Comparison of ENCODE assay signal across 18 mouse cellular contexts in the genomic region with DNA sequence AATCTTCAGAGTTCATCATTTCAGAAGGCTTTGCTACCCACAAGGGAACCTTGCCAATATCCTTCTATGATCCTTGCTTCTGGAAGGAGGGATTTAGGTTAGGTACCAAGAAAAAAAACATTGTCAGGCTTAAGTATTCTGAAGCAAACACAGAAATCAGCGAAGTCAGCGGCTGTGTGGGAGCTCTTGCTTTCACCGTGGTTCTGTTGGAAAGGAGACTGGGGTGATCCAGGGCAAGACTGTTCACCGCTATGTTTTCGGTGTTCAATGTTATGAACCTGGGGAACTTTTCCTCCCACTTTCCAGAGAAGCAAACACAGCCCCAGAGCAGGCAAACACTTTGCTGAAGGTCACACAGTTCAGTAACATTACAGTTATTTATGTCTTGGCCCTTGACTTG.
DNase-seq lines count a peak whose midpoint lies in the region; ATAC-seq and TF ChIP-seq lines count a peak whose summit lies in the region.
"Had no signal": no experiment of that assay in that cellular context is flagged by ENCODE, and none has a peak within 500 bp of the region (broad histone marks: within the 10 kb centered on the region; RNA-seq: fewer than 3 reads in every experiment).

No protein-coding gene starts in this region.

- peaks cover 15% of the 10 kb centered on the region for H3K4me1 ChIP-seq in forebrain, embryonic 13.5 days
- H3K4me1 ChIP-seq in forebrain, embryonic 10.5 days, result peaks cover 14% of the 10 kb centered on the region
- H3K4me1 ChIP-seq in midbrain, embryonic 12.5 days, result peaks cover 9% of the 10 kb centered on the region; the same call in 1 of the 2 replicates
- peaks cover 6% of the 10 kb centered on the region; the same call in 1 of the 2 replicates for H3K4me1 ChIP-seq in neural tube, embryonic 14.5 days (ENCODE audit: control insufficient read depth, insufficient read depth, low read length)
- H3K4me1 ChIP-seq: embryonic facial prominence, embryonic 12.5 days; limb, embryonic 10.5 days had no signal

- H3K4me3 ChIP-seq in forebrain, embryonic 13.5 days, result no peak overlapping the region
- no peak overlapping the region for H3K4me3 ChIP-seq in forebrain, embryonic 10.5 days
- no peak overlapping the region for H3K4me3 ChIP-seq in left cerebral cortex, adult 2 months
- no peak overlapping the region for H3K4me3 ChIP-seq in midbrain, embryonic 12.5 days
- no peak overlapping the region for H3K4me3 ChIP-seq in neural tube, embryonic 14.5 days (ENCODE audit: low read depth, low read length)
- H3K4me3 ChIP-seq: embryonic facial prominence, embryonic 12.5 days; erythroblast, embryonic 14.5 days; limb, embryonic 10.5 days had no signal

- no peak overlapping the region for H3K9ac ChIP-seq in forebrain, embryonic 13.5 days
- H3K9ac ChIP-seq in midbrain, embryonic 12.5 days (replicated peaks), result no peak overlapping the region
- no peak overlapping the region for H3K9ac ChIP-seq in neural tube, embryonic 14.5 days (replicated peaks; ENCODE audit: low read depth, low read length)
- H3K9ac ChIP-seq: embryonic facial prominence, embryonic 12.5 days; liver, postnatal 0 days had no signal

- no peak for DNase-seq in forebrain, embryonic 10.5 days (ENCODE audit: extremely low spot score, low spot score)
- no peak for DNase-seq in left cerebral cortex, adult 2 months (ENCODE audit: extremely low spot score in 1 of 2, low spot score in 2 of 2)
- DNase-seq in left cerebral cortex, postnatal 10 days (ENCODE audit: extremely low spot score in 1 of 2, low spot score in 2 of 2), result no peak
- DNase-seq in T-cell, adult 2 months (ENCODE audit: low spot score), result no peak
- no peak for DNase-seq in frontal cortex, postnatal 14 days (ENCODE audit: low spot score in 2 of 2)
- DNase-seq: adrenal gland, postnatal 10 days; gastrocnemius, postnatal 14 days; kidney, adult 11 months; liver, postnatal 0 days; lung, postnatal 10 days; thymus, postnatal 36 days had no signal

- H3K36me3 ChIP-seq in forebrain, embryonic 13.5 days (ENCODE audit: poor library complexity, severe bottlenecking), result no peaks in the 10 kb centered on the region
- H3K36me3 ChIP-seq in forebrain, embryonic 10.5 days (replicated peaks), result no peaks in the 10 kb centered on the region
- H3K36me3 ChIP-seq in midbrain, embryonic 12.5 days, result no peaks in the 10 kb centered on the region
- H3K36me3 ChIP-seq in neural tube, embryonic 14.5 days (ENCODE audit: control insufficient read depth, insufficient read depth, low read length), result no peaks in the 10 kb centered on the region
- H3K36me3 ChIP-seq: embryonic facial prominence, embryonic 12.5 days; limb, embryonic 10.5 days had no signal

- H3K27ac ChIP-seq in forebrain, embryonic 13.5 days, result 0 out of 2 replicates have a peak overlapping the region, but pooled peaks have one; percentile 48
- no peak overlapping the region for H3K27ac ChIP-seq in forebrain, embryonic 10.5 days
- H3K27ac ChIP-seq in left cerebral cortex, adult 2 months, result peak overlapping the region; percentile 34
- 0 out of 2 replicates have a peak overlapping the region, but pooled peaks have one; percentile 16 for H3K27ac ChIP-seq in midbrain, embryonic 12.5 days (replicated peaks)
- peak overlapping the region; percentile 39; the same call in 1 of the 2 replicates for H3K27ac ChIP-seq in neural tube, embryonic 14.5 days (ENCODE audit: low read depth, low read length)
- H3K27ac ChIP-seq: embryonic facial prominence, embryonic 12.5 days; kidney, postnatal 0 days; limb, embryonic 10.5 days had no signal

- WGBS in forebrain, embryonic 13.5 days, result 75% methylated on average over 5 of the region's 5 CpGs
- WGBS in forebrain, embryonic 10.5 days, result 89% methylated on average over 5 of the region's 5 CpGs
- 74% methylated on average over 5 of the region's 5 CpGs for WGBS in midbrain, embryonic 12.5 days
- WGBS in neural tube, embryonic 14.5 days, result 79% methylated on average over 5 of the region's 5 CpGs

- H3K9me3 ChIP-seq in forebrain, embryonic 13.5 days (replicated peaks), result no peaks in the 10 kb centered on the region
- no peaks in the 10 kb centered on the region for H3K9me3 ChIP-seq in forebrain, embryonic 10.5 days
- no peaks in the 10 kb centered on the region for H3K9me3 ChIP-seq in midbrain, embryonic 12.5 days
- no peaks in the 10 kb centered on the region for H3K9me3 ChIP-seq in neural tube, embryonic 14.5 days (ENCODE audit: control insufficient read depth, low read length)
- H3K9me3 ChIP-seq: embryonic facial prominence, embryonic 12.5 days; limb, embryonic 10.5 days had no signal

- no peak overlapping the region for H3K4me2 ChIP-seq in forebrain, embryonic 13.5 days
- no peak overlapping the region for H3K4me2 ChIP-seq in midbrain, embryonic 12.5 days (replicated peaks)
- no peak overlapping the region for H3K4me2 ChIP-seq in neural tube, embryonic 14.5 days (ENCODE audit: low read depth, low read length)
- H3K4me2 ChIP-seq: embryonic facial prominence, embryonic 12.5 days had no signal

- no peaks in the 10 kb centered on the region for H3K27me3 ChIP-seq in forebrain, embryonic 13.5 days
- H3K27me3 ChIP-seq in forebrain, embryonic 10.5 days (ENCODE audit: poor library complexity, severe bottlenecking), result no peaks in the 10 kb centered on the region
- H3K27me3 ChIP-seq in midbrain, embryonic 12.5 days, result no peaks in the 10 kb centered on the region
- H3K27me3 ChIP-seq in neural tube, embryonic 14.5 days (ENCODE audit: control insufficient read depth, insufficient read depth, low read length), result no peaks in the 10 kb centered on the region
- H3K27me3 ChIP-seq: embryonic facial prominence, embryonic 12.5 days had no signal

- ATAC-seq in forebrain, embryonic 13.5 days, result peak; percentile 19; the same call in 1 of the 2 replicates
- no peak for ATAC-seq in midbrain, embryonic 12.5 days (ENCODE audit: low FRiP score, low read depth)
- ATAC-seq in neural tube, embryonic 14.5 days (ENCODE audit: low read depth), result 0 out of 2 replicates have a peak, but pooled peaks have one; percentile 17
- ATAC-seq: liver, postnatal 0 days had no signal

- intact Hi-C loops in left cerebral cortex, adult 2 months (cut with DNase I), result no loop called here
- intact Hi-C loops in left cerebral cortex, postnatal 10 days (cut with DNase I), result no loop called here

- TF ChIP-seq CTCF in left cerebral cortex, adult 2 months (IDR thresholded peaks at IDR 0.05), result no peak
